Mouse (Mus musculus) bone marrow, adult 2 months (tissue): ENCODE measurements around the gene Wdfy2.

Experiments used
- CTCF ChIP-seq: fragments of 200-500 bp; IDR thresholded peaks from 2 replicates; pipeline ENCODE4 v1.5.1; 2011; ENCODE audit warnings: low read length, control low read depth; ENCODE audit not compliant: control insufficient read depth, insufficient read depth
- POLR2A ChIP-seq: fragments of 200-500 bp; IDR thresholded peaks from 2 replicates; pipeline ENCODE4 v1.6.1; 2011; ENCODE audit warnings: low read depth, mild to moderate bottlenecking, control low read depth, low read length, borderline replicate concordance; ENCODE audit not compliant: control insufficient read depth

DNA sequence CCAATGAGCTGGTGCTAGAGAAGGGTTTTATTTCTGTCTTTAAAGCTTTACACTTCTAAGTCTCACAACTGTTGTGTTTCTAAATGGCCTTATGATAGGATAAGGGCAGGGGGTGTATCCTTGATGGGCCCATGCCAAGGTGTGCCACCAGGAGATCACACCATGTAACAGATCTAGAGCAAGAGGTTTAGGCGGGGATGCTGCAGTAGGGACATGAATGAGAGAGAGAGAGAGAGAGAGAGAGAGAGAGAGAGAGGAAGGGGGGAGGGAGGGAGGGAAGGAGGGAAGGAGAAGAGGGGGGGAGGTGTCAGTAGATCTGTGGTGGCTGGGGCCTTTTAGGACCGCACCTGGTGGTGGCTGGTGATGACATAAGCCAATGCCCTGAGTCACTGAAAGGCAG, 5.5 kb downstream of the Wdfy2 start:
- TF ChIP-seq POLR2A (no peak), CTCF (no peak)
